Mouse (Mus musculus) kidney, embryonic 14.5 days (tissue): ENCODE measurements at regions not wholly inside any gene's neighbourhood (a gene's known extent, or its start where the extent isn't known, plus 50 kb on each side); places are given as distances from the start of the nearest gene placed in this dataset.

Source experiments
- ATAC-seq: fragments of 200-750 bp; cut with Nextera tagmentation; 2 replicates; pipeline ENCODE4 v1.8.0; 2017; ENCODE audit warnings: moderate number of reproducible peaks, mild to moderate bottlenecking, moderate TSS enrichment, moderate library complexity; ENCODE audit not compliant: low FRiP score, low TSS enrichment
- H3K27ac ChIP-seq: fragments of 300-500 bp; sonication (generic); 2 replicates; pipeline ENCODE4 v1.5.1; 2014; ENCODE audit warnings: low read depth, mild to moderate bottlenecking, low read length, moderate library complexity, mixed read lengths
- H3K27me3 ChIP-seq: fragments of 300-500 bp; sonication (generic); 2 replicates; pipeline ENCODE4 v1.6.1; 2014; ENCODE audit warnings: mild to moderate bottlenecking, low read length; ENCODE audit not compliant: control insufficient read depth, insufficient read depth
- H3K36me3 ChIP-seq: fragments of 300-500 bp; sonication (generic); 2 replicates; pipeline ENCODE4 v1.6.1; 2014; ENCODE audit warnings: low read length, mixed read lengths; ENCODE audit not compliant: control insufficient read depth, insufficient read depth
- H3K4me1 ChIP-seq: fragments of 300-500 bp; sonication (generic); 2 replicates; pipeline ENCODE4 v1.6.1; 2014; ENCODE audit warnings: low read length, mixed read lengths; ENCODE audit not compliant: control insufficient read depth, insufficient read depth
- H3K4me2 ChIP-seq: fragments of 300-500 bp; sonication (generic); replicated peaks from 2 replicates; pipeline ENCODE4 v1.6.1; 2014; ENCODE audit warnings: low read depth, mild to moderate bottlenecking, low read length
- H3K4me3 ChIP-seq: fragments of 300-500 bp; sonication (generic); 2 replicates; pipeline ENCODE4 v1.5.1; 2014; ENCODE audit warnings: mild to moderate bottlenecking, low read length
- H3K9ac ChIP-seq: fragments of 300-500 bp; sonication (generic); 2 replicates; pipeline ENCODE4 v1.6.1; 2014; ENCODE audit warnings: low read depth, mild to moderate bottlenecking, low read length, moderate library complexity
- H3K9me3 ChIP-seq: fragments of 300-500 bp; sonication (generic); 2 replicates; pipeline ENCODE4 v1.6.1; 2016; ENCODE audit warnings: low read length; ENCODE audit not compliant: control insufficient read depth
- WGBS: fragments of 180-500 bp; shearing (Covaris S2); extraction: QIAGEN DNeasy Blood & Tissue Kit; methylation state at CpG from one replicate; pipeline ENCODE4 v1.1.7; 2014; 5-methylcytosine and 5-hydroxymethylcytosine counted together

- no peak for ATAC-seq
- no peak overlapping the region for H3K4me3 ChIP-seq
- no peaks in the 10 kb centered on the region for H3K27me3 ChIP-seq
- no peak overlapping the region for H3K27ac ChIP-seq
- H3K4me2 ChIP-seq, result no peak overlapping the region
- H3K9ac ChIP-seq, result no peak overlapping the region
- no peaks in the 10 kb centered on the region for H3K9me3 ChIP-seq
- WGBS, result 92% methylated on average over 1 of the region's 1 CpGs
- no peaks in the 10 kb centered on the region for H3K4me1 ChIP-seq
- H3K36me3 ChIP-seq, result no peaks in the 10 kb centered on the region
Measured at GRCm38 (mm10) chr2:74073396-74073795, 162.3 kb upstream of the Atp5g3 start.

GRCm38 (mm10) chr2:74066652-74067051, 155.5 kb upstream of the Atp5g3 start:
- Histone ChIP-seq H3K27ac (no peak overlapping the region), H3K36me3 (no peaks in the 10 kb centered on the region), H3K27me3 (peaks cover 2% of the 10 kb centered on the region; the same call in 1 of the 2 replicates), H3K4me3 (no peak overlapping the region), H3K9me3 (no peaks in the 10 kb centered on the region), H3K4me1 (no peaks in the 10 kb centered on the region), H3K9ac (no peak overlapping the region), H3K4me2 (no peak overlapping the region)
- peak; percentile 81 for ATAC-seq
- WGBS, result 3% methylated on average over 11 of the region's 11 CpGs

- Histone ChIP-seq H3K9me3 (no peaks in the 10 kb centered on the region), H3K9ac (no peak overlapping the region), H3K4me2 (no peak overlapping the region), H3K36me3 (no peaks in the 10 kb centered on the region), H3K27me3 (peaks cover 2% of the 10 kb centered on the region; the same call in 1 of the 2 replicates), H3K4me1 (no peaks in the 10 kb centered on the region), H3K27ac (no peak overlapping the region), H3K4me3 (no peak overlapping the region)
- WGBS, result 53% methylated on average over 9 of the region's 9 CpGs
- ATAC-seq, result no peak
Measured at GRCm38 (mm10) chr2:74064369-74064768, 153.2 kb upstream of the Atp5g3 start.

GRCm38 (mm10) chr2:74063777-74064176, 152.7 kb upstream of the Atp5g3 start:
- Histone ChIP-seq H3K4me1 (no peaks in the 10 kb centered on the region), H3K4me3 (no peak overlapping the region), H3K4me2 (no peak overlapping the region), H3K36me3 (no peaks in the 10 kb centered on the region), H3K27ac (no peak overlapping the region), H3K9me3 (no peaks in the 10 kb centered on the region), H3K9ac (no peak overlapping the region), H3K27me3 (peaks cover 2% of the 10 kb centered on the region; the same call in 1 of the 2 replicates)
- 79% methylated on average over 15 of the region's 15 CpGs for WGBS
- no peak for ATAC-seq

- Histone ChIP-seq H3K27ac (no peak overlapping the region), H3K9ac (no peak overlapping the region), H3K4me1 (no peaks in the 10 kb centered on the region), H3K4me3 (no peak overlapping the region), H3K27me3 (peaks cover 2% of the 10 kb centered on the region; the same call in 1 of the 2 replicates), H3K36me3 (no peaks in the 10 kb centered on the region), H3K9me3 (no peaks in the 10 kb centered on the region), H3K4me2 (no peak overlapping the region)
- WGBS, result 68% methylated on average over 4 of the region's 4 CpGs
- ATAC-seq, result no peak
Measured at GRCm38 (mm10) chr2:74063302-74063701, 152.2 kb upstream of the Atp5g3 start.

GRCm38 (mm10) chr2:74042430-74042829, 131.3 kb upstream of the Atp5g3 start:
- no peaks in the 10 kb centered on the region for H3K27me3 ChIP-seq
- no peaks in the 10 kb centered on the region for H3K4me1 ChIP-seq
- H3K27ac ChIP-seq, result no peak overlapping the region
- ATAC-seq, result no peak
- no peak overlapping the region for H3K4me3 ChIP-seq
- H3K9me3 ChIP-seq, result no peaks in the 10 kb centered on the region
- WGBS, result 77% methylated on average over 6 of the region's 6 CpGs
- H3K36me3 ChIP-seq, result no peaks in the 10 kb centered on the region
- H3K9ac ChIP-seq, result no peak overlapping the region
- H3K4me2 ChIP-seq, result no peak overlapping the region

GRCm38 (mm10) chr2:74039580-74039979, 128.5 kb upstream of the Atp5g3 start:
- Histone ChIP-seq H3K4me1 (no peaks in the 10 kb centered on the region), H3K4me3 (no peak overlapping the region), H3K36me3 (no peaks in the 10 kb centered on the region), H3K27ac (no peak overlapping the region), H3K9me3 (no peaks in the 10 kb centered on the region), H3K9ac (no peak overlapping the region), H3K27me3 (no peaks in the 10 kb centered on the region), H3K4me2 (no peak overlapping the region)
- ATAC-seq, result no peak
- 45% methylated on average over 6 of the region's 6 CpGs for WGBS

- no peaks in the 10 kb centered on the region for H3K27me3 ChIP-seq
- no peaks in the 10 kb centered on the region for H3K4me1 ChIP-seq
- no peak overlapping the region for H3K4me3 ChIP-seq
- no peaks in the 10 kb centered on the region for H3K36me3 ChIP-seq
- no peaks in the 10 kb centered on the region for H3K9me3 ChIP-seq
- no peak overlapping the region for H3K9ac ChIP-seq
- WGBS, result 86% methylated on average over 9 of the region's 9 CpGs
- H3K27ac ChIP-seq, result no peak overlapping the region
- H3K4me2 ChIP-seq, result no peak overlapping the region
- ATAC-seq, result no peak
Measured at GRCm38 (mm10) chr2:74036043-74036442, 124.9 kb upstream of the Atp5g3 start.

- Histone ChIP-seq H3K36me3 (no peaks in the 10 kb centered on the region), H3K9ac (no peak overlapping the region), H3K4me3 (no peak overlapping the region), H3K4me1 (no peaks in the 10 kb centered on the region), H3K4me2 (no peak overlapping the region), H3K9me3 (no peaks in the 10 kb centered on the region), H3K27me3 (no peaks in the 10 kb centered on the region), H3K27ac (no peak overlapping the region)
- 61% methylated on average over 11 of the region's 11 CpGs for WGBS
- ATAC-seq, result no peak
Measured at GRCm38 (mm10) chr2:74032177-74033021, 121.3 kb upstream of the Atp5g3 start.
